Mouse (Mus musculus) retina, postnatal 7 days (tissue): ENCODE data around the gene Mov10.
"Not testable (repeated sequence)": the region's sequence is repeated elsewhere in the genome, so short reads cannot be mapped to it uniquely, and the experiment has no call there.

Source experiments
- DNase-seq: peaks from one replicate; pipeline ENCODE4 v3.0.0-alpha.2; 2012; ENCODE audit warnings: low read depth, low spot score

Mov10 gene

GRCm38 (mm10) chr3:104817991-104818748 lies at the start of gene Mov10:
Gene Mov10, minus strand, starts transcription at chr3:104818563.
- DNase-seq = peak; percentile 36

GRCm38 (mm10) chr3:104866674-104867073 lies 48.3 kb upstream of the Mov10 start:
- DNase-seq = not testable (repeated sequence)

- no peak for DNase-seq
Observed at GRCm38 (mm10) chr3:104865341-104865788, 47.0 kb upstream of the Mov10 start.

- DNase-seq = peak; percentile 87
Observed at GRCm38 (mm10) chr3:104864651-104865340, 46.4 kb upstream of the Mov10 start.

- peak; percentile 84 for DNase-seq
Observed at GRCm38 (mm10) chr3:104863786-104864650, 45.7 kb upstream of the Mov10 start, which contains the start of the genes St7l and Capza1. Gene St7l, plus strand, starts transcription at chr3:104864005. Gene Capza1, minus strand, starts transcription at chr3:104864505.

GRCm38 (mm10) chr3:104858560-104858959 lies 40.2 kb upstream of the Mov10 start:
- no peak for DNase-seq

- DNase-seq = no peak
Observed at GRCm38 (mm10) chr3:104856106-104856505, 37.7 kb upstream of the Mov10 start.

GRCm38 (mm10) chr3:104854866-104855265 lies 36.5 kb upstream of the Mov10 start:
- no peak for DNase-seq

- no peak for DNase-seq
Observed at GRCm38 (mm10) chr3:104854465-104854864, 36.1 kb upstream of the Mov10 start.

GRCm38 (mm10) chr3:104846601-104847000 lies 28.2 kb upstream of the Mov10 start:
- no peak for DNase-seq

- DNase-seq = no peak
Observed at GRCm38 (mm10) chr3:104841049-104841448, 22.7 kb upstream of the Mov10 start.

GRCm38 (mm10) chr3:104835797-104836196 lies 17.4 kb upstream of the Mov10 start:
- DNase-seq = no peak

- no peak for DNase-seq
Observed at GRCm38 (mm10) chr3:104822413-104822812, 4.0 kb upstream of the Mov10 start.

- no peak for DNase-seq
Observed at GRCm38 (mm10) chr3:104820426-104820825, 2.1 kb upstream of the Mov10 start.

- no peak for DNase-seq
Observed at GRCm38 (mm10) chr3:104818749-104819134, 379 bp upstream of the Mov10 start.

GRCm38 (mm10) chr3:104817481-104817990 lies 827 bp downstream of the Mov10 start:
- DNase-seq = no peak

GRCm38 (mm10) chr3:104816130-104816529 lies 2.2 kb downstream of the Mov10 start:
- DNase-seq = no peak

- DNase-seq = no peak
Observed at GRCm38 (mm10) chr3:104815346-104815745, 3.0 kb downstream of the Mov10 start.

- no peak for DNase-seq
Observed at GRCm38 (mm10) chr3:104814746-104815145, 3.6 kb downstream of the Mov10 start.

- DNase-seq = not testable (repeated sequence)
Observed at GRCm38 (mm10) chr3:104813227-104813626, 5.1 kb downstream of the Mov10 start.

GRCm38 (mm10) chr3:104812254-104812653 lies 6.1 kb downstream of the Mov10 start:
- DNase-seq = no peak

GRCm38 (mm10) chr3:104811752-104812151 lies 6.6 kb downstream of the Mov10 start:
- no peak for DNase-seq
